Mouse (Mus musculus) thymus, adult 2 months (tissue): Measurements from ENCODE around the gene Atp1b3. TPM values are rescaled to one million over a fixed set of nuclear protein-coding genes. Genes with fewer than 3 reads are reported as not detected.

Source experiments
- DNase-seq: peaks from one replicate; pipeline ENCODE4 v3.0.0; 2021
- H3K27ac ChIP-seq: fragments of 200-500 bp; 2 replicates; pipeline ENCODE4 v1.5.1; 2012; ENCODE audit warnings: low read length, control low read depth; ENCODE audit not compliant: control insufficient read depth, insufficient read depth
- H3K27me3 ChIP-seq: fragments of 200-500 bp; 2 replicates; pipeline ENCODE4 v1.6.1; 2012; ENCODE audit warnings: mild to moderate bottlenecking, low read length, moderate library complexity, mixed read lengths; ENCODE audit not compliant: control insufficient read depth, insufficient read depth
- H3K36me3 ChIP-seq: fragments of 200-500 bp; 2 replicates; pipeline ENCODE4 v1.6.1; 2012; ENCODE audit warnings: mild to moderate bottlenecking, low read length, moderate library complexity; ENCODE audit not compliant: control insufficient read depth, insufficient read depth
- H3K4me1 ChIP-seq: fragments of 200-500 bp; replicated peaks from 2 replicates; pipeline ENCODE4 v1.6.1; 2012; ENCODE audit warnings: low read length; ENCODE audit not compliant: control insufficient read depth, insufficient read depth
- H3K4me3 ChIP-seq: fragments of 200-500 bp; 2 replicates; pipeline ENCODE4 v1.5.1; 2012; ENCODE audit warnings: mild to moderate bottlenecking, low read length, control low read depth, moderate library complexity; ENCODE audit not compliant: control insufficient read depth, insufficient read depth
- CTCF ChIP-seq: fragments of 200-500 bp; IDR thresholded peaks from 2 replicates; pipeline ENCODE4 v1.5.1; 2012; ENCODE audit warnings: mild to moderate bottlenecking, control low read depth, low read length, moderate library complexity, borderline replicate concordance; ENCODE audit not compliant: control insufficient read depth, poor library complexity, insufficient read depth; ENCODE audit errors: extremely low read depth
- POLR2A ChIP-seq: fragments of 200-500 bp; IDR thresholded peaks from 2 replicates; pipeline ENCODE4 v1.6.1; 2012; ENCODE audit warnings: mild to moderate bottlenecking, low read length, control low read depth, moderate library complexity; ENCODE audit not compliant: control insufficient read depth, poor library complexity, insufficient read depth; ENCODE audit errors: extremely low read depth
- WGBS: fragments of 180-500 bp; shearing (Covaris S2); methylation state at CpG from one replicate; pipeline ENCODE4 v1.1.7; 2018; 5-methylcytosine and 5-hydroxymethylcytosine counted together
- polyA plus RNA-seq: library from polyadenylated mRNA; depleted of rRNA; stranded (reverse); fragments of >200 nt; gene quantifications from 2 replicates; pipeline ENCODE4 v1.2.3, GENCODE M21; 2012; rRNA removed

Atp1b3 gene
- polyA plus RNA-seq, 1 experiment, result 78.5 TPM

- TF ChIP-seq POLR2A, result no peak
- no peak for TF ChIP-seq CTCF
- H3K4me3 ChIP-seq, result no peak overlapping the region
- no peak overlapping the region for H3K27ac ChIP-seq
- 98% methylated on average over 7 of the region's 7 CpGs for WGBS
- H3K36me3 ChIP-seq, result no peaks in the 10 kb centered on the region
- no peaks in the 10 kb centered on the region for H3K4me1 ChIP-seq
- DNase-seq, result no peak
- H3K27me3 ChIP-seq, result no peaks in the 10 kb centered on the region
Measured at GRCm38 (mm10) chr9:96292144-96292543, 72.1 kb downstream of the Atp1b3 start.

- TF ChIP-seq CTCF, result no peak
- no peak for TF ChIP-seq POLR2A
- no peaks in the 10 kb centered on the region for H3K27me3 ChIP-seq
- H3K27ac ChIP-seq, result no peak overlapping the region
- H3K4me1 ChIP-seq, result no peaks in the 10 kb centered on the region
- no peak overlapping the region for H3K4me3 ChIP-seq
- H3K36me3 ChIP-seq, result no peaks in the 10 kb centered on the region
- 48% methylated on average over 1 of the region's 1 CpGs for WGBS
- no peak for DNase-seq
Measured at GRCm38 (mm10) chr9:96284916-96285315, 79.3 kb downstream of the Atp1b3 start.

Other genes starting within 250 kb of the Atp1b3 start
- 7.3 and 8.0 TPM in 2 replicates for gene Gk5, start 245.1 kb downstream of the Atp1b3 start, polyA plus RNA-seq
- 17.3 and 22.1 TPM in 2 replicates for gene Tfdp2, start 168.2 kb downstream of the Atp1b3 start, polyA plus RNA-seq
- gene Rnf7, start 114.2 kb upstream of the Atp1b3 start, polyA plus RNA-seq, result 157 and 160 TPM in 2 replicates
- 0.04 and 0.08 TPM in 2 replicates for gene Gm28729, start 160.8 kb upstream of the Atp1b3 start, polyA plus RNA-seq